Mouse (Mus musculus): ENCODE measurements around the gene Ube2e3. TPM values are rescaled to one million over a fixed set of nuclear protein-coding genes. Genes with fewer than 3 reads are reported as not detected.

Gene Ube2e3
- total RNA-seq, 2 experiments from 2014 or later, result 42.6 to 48.8 TPM

GRCm38 (mm10) chr2:78876002-78876401 is 8.1 kb downstream of the Ube2e3 start:
- no peak for DNase-seq (ENCODE audit: low spot score in 2 of 2)

GRCm38 (mm10) chr2:78882068-78882467 is 14.1 kb downstream of the Ube2e3 start:
- no peak for DNase-seq (ENCODE audit: low spot score in 2 of 2)

- no peak for DNase-seq (ENCODE audit: low spot score in 2 of 2)
Observed at GRCm38 (mm10) chr2:78882743-78883433, 15.0 kb downstream of the Ube2e3 start.

GRCm38 (mm10) chr2:78886446-78886845 is 18.5 kb downstream of the Ube2e3 start:
- no peak for DNase-seq (ENCODE audit: low spot score in 2 of 2)

GRCm38 (mm10) chr2:78888190-78888589 is 20.3 kb downstream of the Ube2e3 start:
- no peak for DNase-seq (ENCODE audit: low spot score in 2 of 2)

GRCm38 (mm10) chr2:78895216-78895615 is 27.3 kb downstream of the Ube2e3 start:
- DNase-seq (ENCODE audit: low spot score in 2 of 2), result no peak

- DNase-seq (ENCODE audit: low spot score in 2 of 2), result no peak
Observed at GRCm38 (mm10) chr2:78905916-78906315, 38.0 kb downstream of the Ube2e3 start.

GRCm38 (mm10) chr2:78911516-78911915 is 43.6 kb downstream of the Ube2e3 start:
- no peak for DNase-seq (ENCODE audit: low spot score in 2 of 2)

GRCm38 (mm10) chr2:78914861-78915260 is 46.9 kb downstream of the Ube2e3 start:
- DNase-seq (ENCODE audit: low spot score in 2 of 2), result no peak

- DNase-seq (ENCODE audit: low spot score in 2 of 2), result no peak
Observed at GRCm38 (mm10) chr2:78922980-78923674, 55.2 kb downstream of the Ube2e3 start.

- no peak for DNase-seq (ENCODE audit: low spot score in 2 of 2)
Observed at GRCm38 (mm10) chr2:78925807-78926206, 57.9 kb downstream of the Ube2e3 start.

- DNase-seq (ENCODE audit: low spot score in 2 of 2), result no peak
Observed at GRCm38 (mm10) chr2:78927625-78928024, 59.7 kb downstream of the Ube2e3 start.

- no peak for DNase-seq (ENCODE audit: low spot score in 2 of 2)
Observed at GRCm38 (mm10) chr2:78928080-78928479, 60.2 kb downstream of the Ube2e3 start.

- no peak for DNase-seq (ENCODE audit: low spot score in 2 of 2)
Observed at GRCm38 (mm10) chr2:78931358-78931757, 63.4 kb downstream of the Ube2e3 start.

GRCm38 (mm10) chr2:78959451-78959850 is 91.5 kb downstream of the Ube2e3 start:
- DNase-seq (ENCODE audit: low spot score in 2 of 2), result no peak

GRCm38 (mm10) chr2:78960288-78960687 is 92.4 kb downstream of the Ube2e3 start:
- DNase-seq (ENCODE audit: low spot score in 2 of 2), result no peak

GRCm38 (mm10) chr2:78961023-78961422 is 93.1 kb downstream of the Ube2e3 start:
- DNase-seq (ENCODE audit: low spot score in 2 of 2), result no peak

GRCm38 (mm10) chr2:78961580-78961979 is 93.7 kb downstream of the Ube2e3 start:
- DNase-seq (ENCODE audit: low spot score in 2 of 2), result no peak

GRCm38 (mm10) chr2:78964995-78965394 is 97.1 kb downstream of the Ube2e3 start:
- DNase-seq (ENCODE audit: low spot score in 2 of 2), result no peak

GRCm38 (mm10) chr2:78965396-78965795 is 97.5 kb downstream of the Ube2e3 start:
- DNase-seq (ENCODE audit: low spot score in 2 of 2), result no peak

GRCm38 (mm10) chr2:78970088-78970487 is 102.2 kb downstream of the Ube2e3 start:
- DNase-seq (ENCODE audit: low spot score in 2 of 2), result no peak
